Mouse (Mus musculus): ENCODE results near the gene Boc. TPM values are rescaled to one million over a fixed set of nuclear protein-coding genes. Genes with fewer than 3 reads are reported as not detected.

Gene Boc
- polyA plus RNA-seq (2021; fragmentation: Nextera tagmentation): 6.4 and 6.7 TPM in 2 replicates
- long read RNA-seq, experiment 1, full-length matches to known transcripts: 2 of 55 reads
- long read RNA-seq, experiment 1, partial matches to known transcripts: 15 of 55 reads
- long read RNA-seq, experiment 1, other reads (novel, unspliced or antisense): 38 of 55 reads
- long read RNA-seq, experiment 2, partial matches to known transcripts: 5 of 11 reads
- long read RNA-seq, experiment 2, other reads (novel, unspliced or antisense): 6 of 11 reads

GRCm38 (mm10) chr16:44558471-44559329 is at the start of gene Boc:
Gene Boc, minus strand, starts transcription at chr16:44558897.

Other genes starting within 250 kb of the Boc start
- gene Sidt1, start 225.7 kb downstream of the Boc start, polyA plus RNA-seq (2021; fragmentation: Nextera tagmentation): 17.1 and 21.3 TPM in 2 replicates
- gene Spice1, start 211.8 kb downstream of the Boc start, polyA plus RNA-seq (2021; fragmentation: Nextera tagmentation): 4.1 and 6.4 TPM in 2 replicates
- 0.61 and 0.77 TPM in 2 replicates for gene Cfap44, start 164.1 kb downstream of the Boc start, polyA plus RNA-seq (2021; fragmentation: Nextera tagmentation)
- 1.9 and 2.3 TPM in 2 replicates for gene Nepro, start 165.4 kb upstream of the Boc start, polyA plus RNA-seq (2021; fragmentation: Nextera tagmentation)
- 15.3 and 21.4 TPM in 2 replicates for gene Gtpbp8, start 187.5 kb upstream of the Boc start, polyA plus RNA-seq (2021; fragmentation: Nextera tagmentation)
- gene Cd200r1, start 206.8 kb upstream of the Boc start, polyA plus RNA-seq (2021; fragmentation: Nextera tagmentation): 0.61 and 1.4 TPM in 2 replicates